Mouse (Mus musculus) bone marrow, adult 2 months (tissue): ENCODE measurements at regions not wholly inside any gene's neighbourhood (a gene's known extent, or its start where the extent isn't known, plus 50 kb on each side); places are given as distances from the start of the nearest gene placed in this dataset.

Experiments
- CTCF ChIP-seq: fragments of 200-500 bp; IDR thresholded peaks from 2 replicates; pipeline ENCODE4 v1.5.1; 2011; ENCODE audit warnings: low read length, control low read depth; ENCODE audit not compliant: control insufficient read depth, insufficient read depth
- POLR2A ChIP-seq: fragments of 200-500 bp; IDR thresholded peaks from 2 replicates; pipeline ENCODE4 v1.6.1; 2011; ENCODE audit warnings: low read depth, mild to moderate bottlenecking, control low read depth, low read length, borderline replicate concordance; ENCODE audit not compliant: control insufficient read depth

- TF ChIP-seq CTCF (no peak), POLR2A (no peak)
Observed at GRCm38 (mm10) chr11:113129975-113130374, 348.0 kb downstream of the Sox9 start.
